Mouse (Mus musculus): ENCODE measurements around the gene Gm7029. TPM values are rescaled to one million over a fixed set of nuclear protein-coding genes. Genes with fewer than 3 reads are reported as not detected.
"Not testable (repeated sequence)": the region's sequence is repeated elsewhere in the genome, so short reads cannot be mapped to it uniquely, and the experiment has no call there.

The Gm7029 gene
- not detected in 2 replicates for total RNA-seq (2014; rRNA removed)
- polyA plus RNA-seq (2012; rRNA removed) = not detected in 2 replicates

DNA sequence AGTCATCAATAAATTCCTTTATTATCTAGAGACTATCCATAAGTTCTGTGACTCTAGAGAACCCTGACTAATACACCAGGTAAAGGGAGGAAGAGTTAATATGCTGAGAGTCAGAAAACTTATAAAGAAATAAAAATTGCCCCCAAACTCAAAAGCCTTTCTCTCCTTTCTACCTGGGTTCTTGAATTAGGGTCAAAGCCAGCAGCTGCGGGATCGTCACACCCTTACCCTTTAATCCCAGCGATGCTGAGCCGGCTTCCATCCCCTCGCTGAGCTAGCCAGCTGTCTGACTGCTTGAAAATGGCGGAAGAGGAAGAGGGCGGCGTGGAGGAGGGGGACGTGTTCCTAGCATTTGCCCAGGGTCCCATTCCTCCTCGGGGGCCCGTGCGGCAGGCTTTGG is at the start of gene Gm7029:
Gene Gm7029, plus strand, starts transcription at position 301 of the 400 bp plus-strand sequence.
- H3K27ac ChIP-seq (replicated peaks; ENCODE audit: insufficient read depth, low read depth, low read length); H3K9ac ChIP-seq (ENCODE audit: low read depth, low read length); H3K4me1 ChIP-seq (ENCODE audit: control insufficient read depth, insufficient read depth, low read length); H3K36me3 ChIP-seq (ENCODE audit: control insufficient read depth, insufficient read depth, low read length); H3K4me3 ChIP-seq (ENCODE audit: insufficient read depth, low read depth, low read length); H3K27me3 ChIP-seq (ENCODE audit: control insufficient read depth, insufficient read depth, low read length); DNase-seq (ENCODE audit: extremely low read depth, low read depth, low spot score); H3K79me2 ChIP-seq (ENCODE audit: control insufficient read depth, insufficient read depth, low read length): not testable (repeated sequence)
- 91% methylated on average over 5 of the region's 12 CpGs for WGBS

DNA sequence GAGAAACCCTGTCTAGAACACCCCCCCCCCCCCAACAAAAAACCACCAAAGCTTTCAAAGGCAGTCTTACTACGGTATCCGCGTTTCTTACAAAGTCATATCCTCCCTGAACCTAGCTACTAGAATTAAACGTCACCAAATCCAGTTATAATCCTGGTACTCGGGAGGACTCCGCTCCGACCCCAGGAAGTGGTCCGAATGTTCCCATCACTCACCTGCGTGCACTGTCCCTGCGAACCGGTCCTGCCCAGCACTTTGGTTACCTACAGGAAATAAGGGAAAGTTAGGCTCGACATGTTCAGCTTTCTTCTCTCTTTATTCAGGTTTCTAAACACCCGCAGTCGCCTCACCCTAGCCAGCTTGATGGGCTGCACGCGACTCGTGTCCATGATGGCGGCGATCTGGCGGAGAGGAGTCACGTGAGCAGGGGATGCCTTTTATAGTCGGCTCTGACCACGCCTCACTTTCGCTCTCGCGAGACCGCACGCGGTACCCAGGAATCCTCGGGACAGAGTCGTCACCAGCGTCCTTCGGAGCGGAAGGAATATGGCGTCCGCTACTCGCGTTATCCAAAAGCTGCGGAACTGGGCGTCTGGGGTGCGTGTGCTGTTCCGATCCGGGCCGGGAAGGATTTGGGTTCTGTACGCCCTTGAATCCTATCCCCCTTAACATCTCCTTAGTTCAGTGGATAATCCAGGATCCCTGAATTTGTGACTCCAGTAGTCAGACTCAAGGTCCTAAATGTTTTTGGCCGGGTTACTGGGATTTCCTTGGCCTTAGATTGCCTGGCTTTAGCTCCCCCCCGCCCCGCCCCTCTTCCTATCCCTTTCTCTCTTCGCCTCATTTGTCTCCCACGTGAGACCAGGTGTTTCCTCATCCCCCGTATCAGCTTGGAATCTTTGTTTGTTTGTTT is 49.3 kb upstream of the Gm7029 start, which contains the start of the genes Rps28 and Ndufa7:
Gene Rps28, minus strand, starts transcription at position 479 of the 913 bp plus-strand sequence.
Gene Ndufa7, plus strand, starts transcription at position 489 of the 913 bp plus-strand sequence.
- peak within 1 kb of the TSS; percentile 86 for H3K27ac ChIP-seq (replicated peaks; ENCODE audit: insufficient read depth, low read depth, low read length)
- peaks cover 3% of the 10 kb centered on the region; the same call in 1 of the 2 replicates for H3K79me2 ChIP-seq (ENCODE audit: control insufficient read depth, insufficient read depth, low read length)
- under 1% methylated on average over 51 of the region's 51 CpGs for WGBS
- H3K4me3 ChIP-seq (ENCODE audit: insufficient read depth, low read depth, low read length) = peak within 1 kb of the TSS; percentile 70
- H3K9ac ChIP-seq (ENCODE audit: low read depth, low read length) = peak within 1 kb of the TSS; percentile 80
- H3K4me1 ChIP-seq (ENCODE audit: control insufficient read depth, insufficient read depth, low read length) = peaks cover 25% of the 10 kb centered on the region
- TF ChIP-seq POLR2A (IDR thresholded peaks at IDR 0.05; ENCODE audit: extremely low read depth, insufficient read depth, low read length) (peak; percentile 84), CTCF (IDR thresholded peaks at IDR 0.05; ENCODE audit: low read depth, low read length) (no peak)
- DNase-seq (ENCODE audit: extremely low read depth, low read depth, low spot score) = peak; percentile 89
- peaks cover 20% of the 10 kb centered on the region for H3K36me3 ChIP-seq (ENCODE audit: control insufficient read depth, insufficient read depth, low read length)
- H3K27me3 ChIP-seq (ENCODE audit: control insufficient read depth, insufficient read depth, low read length) = no peaks in the 10 kb centered on the region

DNA sequence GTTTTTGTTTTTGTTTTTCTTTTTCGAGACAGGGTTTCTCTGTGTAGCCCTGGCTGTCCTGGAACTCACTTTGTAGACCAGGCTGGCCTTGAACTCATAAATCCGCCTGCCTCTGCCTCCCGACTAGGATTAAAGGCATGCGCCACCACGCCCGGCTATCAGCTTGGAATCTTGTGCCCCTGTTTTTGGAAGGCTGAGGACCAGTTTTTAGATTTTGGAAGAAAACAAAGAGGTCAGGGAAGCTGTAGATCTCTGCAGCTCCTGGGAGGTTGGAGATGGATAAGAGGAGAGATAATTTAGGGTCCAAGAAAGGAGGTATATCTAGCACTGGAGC is 48.7 kb upstream of the Gm7029 start:
- not testable (repeated sequence) for H3K27me3 ChIP-seq (ENCODE audit: control insufficient read depth, insufficient read depth, low read length); DNase-seq (ENCODE audit: extremely low read depth, low read depth, low spot score); H3K79me2 ChIP-seq (ENCODE audit: control insufficient read depth, insufficient read depth, low read length)
- Histone ChIP-seq H3K27ac (replicated peaks; ENCODE audit: insufficient read depth, low read depth, low read length) (peak overlapping the region; percentile 86), H3K36me3 (ENCODE audit: control insufficient read depth, insufficient read depth, low read length) (peaks cover 25% of the 10 kb centered on the region), H3K4me1 (ENCODE audit: control insufficient read depth, insufficient read depth, low read length) (peaks cover 25% of the 10 kb centered on the region), H3K9ac (ENCODE audit: low read depth, low read length) (peak overlapping the region; percentile 80), H3K4me3 (ENCODE audit: insufficient read depth, low read depth, low read length) (peak overlapping the region; percentile 70)
- 2% methylated on average over 6 of the region's 6 CpGs for WGBS

DNA sequence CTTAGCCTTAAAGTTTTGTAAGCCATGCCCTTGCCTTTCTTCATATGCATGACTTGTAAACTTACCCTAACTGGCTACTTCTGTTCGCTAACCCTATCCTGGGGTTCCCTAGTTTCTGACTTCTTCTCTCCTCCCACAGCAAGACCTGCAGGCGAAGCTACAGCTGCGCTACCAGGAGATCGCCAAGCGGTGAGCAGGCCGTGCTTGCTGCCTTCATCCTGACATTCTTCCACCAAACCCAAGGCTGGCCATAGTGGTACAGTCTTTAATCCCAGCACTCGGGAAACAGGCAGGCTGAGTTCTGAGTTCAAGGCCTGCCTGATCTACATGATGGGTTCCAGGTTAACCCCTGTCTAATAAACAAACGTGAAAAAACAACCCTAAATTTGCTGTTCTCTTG is 48.2 kb upstream of the Gm7029 start:
- DNase-seq (ENCODE audit: extremely low read depth, low read depth, low spot score) = no peak
- no peak overlapping the region for H3K9ac ChIP-seq (ENCODE audit: low read depth, low read length)
- peaks cover 25% of the 10 kb centered on the region for H3K4me1 ChIP-seq (ENCODE audit: control insufficient read depth, insufficient read depth, low read length)
- H3K79me2 ChIP-seq (ENCODE audit: control insufficient read depth, insufficient read depth, low read length) = peaks cover 9% of the 10 kb centered on the region; the same call in 1 of the 2 replicates
- H3K4me3 ChIP-seq (ENCODE audit: insufficient read depth, low read depth, low read length) = no peak overlapping the region
- TF ChIP-seq CTCF (IDR thresholded peaks at IDR 0.05; ENCODE audit: low read depth, low read length) (no peak), POLR2A (IDR thresholded peaks at IDR 0.05; ENCODE audit: extremely low read depth, insufficient read depth, low read length) (no peak)
- no peaks in the 10 kb centered on the region for H3K27me3 ChIP-seq (ENCODE audit: control insufficient read depth, insufficient read depth, low read length)
- no peak overlapping the region; the same call in 1 of the 2 replicates for H3K27ac ChIP-seq (replicated peaks; ENCODE audit: insufficient read depth, low read depth, low read length)
- peaks cover 30% of the 10 kb centered on the region for H3K36me3 ChIP-seq (ENCODE audit: control insufficient read depth, insufficient read depth, low read length)
- WGBS = 71% methylated on average over 8 of the region's 8 CpGs

DNA sequence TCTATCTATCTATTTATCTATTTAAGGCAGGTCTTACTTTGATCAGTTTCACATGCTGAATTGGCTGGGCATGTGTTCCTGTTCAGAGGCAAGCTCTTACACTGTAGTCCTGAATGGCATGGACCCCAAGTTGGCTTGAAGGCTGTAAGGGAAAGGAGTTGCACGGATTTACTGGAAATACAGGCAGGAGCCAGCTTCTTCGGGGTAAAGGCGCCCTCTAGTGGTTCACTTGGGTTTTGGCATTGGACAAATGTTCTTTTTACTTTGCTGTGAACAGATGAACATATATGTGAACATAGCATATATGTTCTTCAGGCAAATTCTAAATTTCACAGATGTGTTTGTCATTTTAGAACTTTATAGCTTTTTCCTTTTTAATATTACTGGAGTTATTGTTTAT is 46.8 kb upstream of the Gm7029 start:
- DNase-seq (ENCODE audit: extremely low read depth, low read depth, low spot score) = peak; percentile 72
- no peak overlapping the region for H3K27ac ChIP-seq (replicated peaks; ENCODE audit: insufficient read depth, low read depth, low read length)
- TF ChIP-seq POLR2A (IDR thresholded peaks at IDR 0.05; ENCODE audit: extremely low read depth, insufficient read depth, low read length) = no peak
- peak; percentile 71 for TF ChIP-seq CTCF (IDR thresholded peaks at IDR 0.05; ENCODE audit: low read depth, low read length)
- peaks cover 9% of the 10 kb centered on the region; the same call in 1 of the 2 replicates for H3K79me2 ChIP-seq (ENCODE audit: control insufficient read depth, insufficient read depth, low read length)
- no peak overlapping the region for H3K9ac ChIP-seq (ENCODE audit: low read depth, low read length)
- no peak overlapping the region for H3K4me3 ChIP-seq (ENCODE audit: insufficient read depth, low read depth, low read length)
- H3K36me3 ChIP-seq (ENCODE audit: control insufficient read depth, insufficient read depth, low read length) = peaks cover 31% of the 10 kb centered on the region
- H3K27me3 ChIP-seq (ENCODE audit: control insufficient read depth, insufficient read depth, low read length) = no peaks in the 10 kb centered on the region
- WGBS = 0% methylated on average over 3 of the region's 3 CpGs
- peaks cover 25% of the 10 kb centered on the region for H3K4me1 ChIP-seq (ENCODE audit: control insufficient read depth, insufficient read depth, low read length)

DNA sequence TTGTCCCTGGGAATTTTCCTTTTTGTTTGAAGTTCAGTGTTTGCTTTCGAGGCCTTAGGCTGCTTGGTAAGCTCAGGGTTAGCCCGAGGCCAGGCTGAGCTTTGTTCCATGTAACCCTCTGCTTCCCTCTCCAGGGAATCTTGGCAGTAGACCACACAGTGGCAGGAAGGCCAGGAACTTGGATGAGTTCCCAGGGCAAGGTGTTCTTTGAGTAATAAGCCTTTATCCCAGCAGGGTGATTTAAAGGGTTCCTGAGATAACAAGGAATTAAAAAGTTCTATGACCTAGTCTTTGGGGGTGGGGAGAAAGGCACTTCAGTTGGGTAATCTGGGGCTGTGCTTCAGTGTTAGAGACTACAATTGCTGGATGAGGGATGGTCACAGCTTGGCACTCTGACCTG is 44.7 kb upstream of the Gm7029 start:
- no peaks in the 10 kb centered on the region for H3K27me3 ChIP-seq (ENCODE audit: control insufficient read depth, insufficient read depth, low read length)
- H3K4me1 ChIP-seq (ENCODE audit: control insufficient read depth, insufficient read depth, low read length) = peaks cover 20% of the 10 kb centered on the region
- H3K4me3 ChIP-seq (ENCODE audit: insufficient read depth, low read depth, low read length) = no peak overlapping the region
- WGBS = 8% methylated on average over 2 of the region's 2 CpGs
- peaks cover 9% of the 10 kb centered on the region; the same call in 1 of the 2 replicates for H3K79me2 ChIP-seq (ENCODE audit: control insufficient read depth, insufficient read depth, low read length)
- H3K27ac ChIP-seq (replicated peaks; ENCODE audit: insufficient read depth, low read depth, low read length) = 0 out of 2 replicates have a peak overlapping the region, but pooled peaks have one; percentile 17
- peak; percentile 100 for DNase-seq (ENCODE audit: extremely low read depth, low read depth, low spot score)
- TF ChIP-seq POLR2A (IDR thresholded peaks at IDR 0.05; ENCODE audit: extremely low read depth, insufficient read depth, low read length) = no peak
- TF ChIP-seq CTCF (IDR thresholded peaks at IDR 0.05; ENCODE audit: low read depth, low read length) = no peak
- H3K9ac ChIP-seq (ENCODE audit: low read depth, low read length) = no peak overlapping the region
- H3K36me3 ChIP-seq (ENCODE audit: control insufficient read depth, insufficient read depth, low read length) = peaks cover 33% of the 10 kb centered on the region

Measured in liver, adult 2 months (tissue).